Mouse (Mus musculus) thymus, adult 18-20 months (tissue): ENCODE data around the gene Map4k4.

Experiments
- DNase-seq, 2 experiments: peaks; one replicate each; pipeline ENCODE4 v3.0.0; 2022; ENCODE audit warnings: mixed read lengths in 2 of 2

The Map4k4 gene

DNA sequence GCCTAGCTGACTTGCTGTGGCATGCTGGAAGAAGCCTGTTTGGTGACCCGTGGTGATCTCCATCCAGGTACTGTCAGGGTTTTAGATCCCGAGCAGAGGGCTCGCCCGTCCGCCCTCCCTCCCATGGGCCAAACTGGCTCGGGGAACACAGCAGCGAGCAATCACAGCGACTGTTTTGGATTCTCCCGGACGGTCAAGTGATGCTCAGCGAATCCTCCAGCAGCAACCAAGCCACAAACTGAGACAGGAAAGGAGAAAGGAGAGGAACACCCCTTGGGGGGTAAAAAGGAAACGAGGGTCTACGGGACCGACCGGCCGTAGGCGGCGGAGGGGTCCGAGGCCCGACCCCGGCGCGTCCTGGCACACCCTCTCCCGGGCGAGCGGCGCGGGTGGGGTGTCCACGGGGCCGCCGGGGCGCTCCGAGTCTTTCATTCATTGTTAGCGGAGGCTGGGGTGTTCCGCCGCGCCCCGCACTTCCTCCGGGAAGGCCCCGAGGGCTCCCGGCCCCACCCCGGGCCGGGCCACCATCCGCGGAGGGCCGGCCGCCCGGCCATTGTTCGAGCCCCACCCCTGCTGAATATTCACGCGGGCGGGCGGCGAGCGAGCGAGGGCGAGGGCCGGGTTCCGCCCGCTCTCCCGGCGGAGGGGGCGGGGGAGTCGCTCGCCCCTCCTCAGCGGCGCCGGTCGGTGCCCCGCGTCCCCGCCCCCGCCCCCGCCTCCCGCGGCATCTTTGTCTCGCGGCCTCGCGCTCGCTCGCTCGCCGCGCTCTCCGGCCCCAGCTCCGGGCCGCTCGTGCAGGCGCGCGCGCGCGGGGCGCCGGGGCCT lies at the start of gene Map4k4:
Map4k4 (plus strand) TSS at position 733 of the 825 bp plus-strand sequence.
- DNase-seq = peak; percentile 59

- no peak for DNase-seq
Measured at GRCm38 (mm10) chr1:39855949-39856348, 44.8 kb upstream of the Map4k4 start.

DNA sequence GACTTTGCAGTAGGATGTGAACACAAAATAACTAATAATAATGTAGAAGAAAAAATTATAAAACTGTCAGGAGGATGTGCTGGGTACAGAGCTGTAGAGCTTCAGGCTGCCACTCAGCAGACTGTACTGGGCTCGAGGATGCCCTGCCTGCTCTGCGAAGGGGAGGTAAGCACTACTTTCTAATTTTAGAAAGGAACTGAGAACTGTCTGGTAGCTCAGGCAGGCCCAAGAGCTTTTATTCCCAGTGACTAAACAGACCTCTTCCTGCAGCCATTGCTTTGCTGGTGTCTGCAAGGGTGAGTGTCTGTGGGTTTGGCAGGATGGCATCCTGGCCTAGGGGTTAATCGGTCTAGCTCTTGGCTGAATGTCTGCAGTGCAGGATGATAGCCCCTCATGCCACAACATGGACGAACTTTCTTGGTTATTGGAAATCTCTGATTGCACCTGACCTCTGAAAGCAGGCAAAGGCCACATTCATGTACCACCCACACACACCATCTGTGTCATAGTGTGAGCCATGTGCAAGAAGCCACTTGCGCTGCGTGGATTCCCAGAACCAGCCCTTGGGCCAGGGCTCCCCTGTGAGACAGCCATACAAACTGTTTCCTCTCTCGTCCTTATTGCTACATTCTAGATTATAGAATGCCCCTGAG lies 43.8 kb upstream of the Map4k4 start:
- DNase-seq = no peak

- no peak for DNase-seq
Measured at GRCm38 (mm10) chr1:39857448-39857820, 43.3 kb upstream of the Map4k4 start.

DNA sequence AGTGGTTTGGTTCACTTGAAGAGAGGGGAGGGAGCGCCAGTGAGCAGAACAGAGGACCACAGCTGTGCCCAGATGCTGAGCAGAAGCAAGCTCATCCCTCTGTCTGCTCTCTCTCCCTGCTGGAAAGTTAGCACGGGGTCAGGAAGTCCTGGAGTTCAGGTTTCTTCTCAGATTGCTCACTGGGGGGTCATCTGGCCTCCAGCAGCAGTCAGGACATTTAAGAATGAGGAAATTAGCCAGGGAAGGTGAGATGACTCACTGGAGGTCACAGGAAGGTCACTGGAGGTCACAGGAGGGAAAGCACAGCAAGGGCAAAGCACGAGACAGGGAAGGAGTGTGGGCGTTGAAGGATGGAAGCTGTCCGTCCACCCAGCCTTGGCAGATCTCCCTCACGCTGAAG lies 41.5 kb upstream of the Map4k4 start:
- no peak for DNase-seq

- no peak for DNase-seq
Measured at GRCm38 (mm10) chr1:39866367-39867141, 34.2 kb upstream of the Map4k4 start.

DNA sequence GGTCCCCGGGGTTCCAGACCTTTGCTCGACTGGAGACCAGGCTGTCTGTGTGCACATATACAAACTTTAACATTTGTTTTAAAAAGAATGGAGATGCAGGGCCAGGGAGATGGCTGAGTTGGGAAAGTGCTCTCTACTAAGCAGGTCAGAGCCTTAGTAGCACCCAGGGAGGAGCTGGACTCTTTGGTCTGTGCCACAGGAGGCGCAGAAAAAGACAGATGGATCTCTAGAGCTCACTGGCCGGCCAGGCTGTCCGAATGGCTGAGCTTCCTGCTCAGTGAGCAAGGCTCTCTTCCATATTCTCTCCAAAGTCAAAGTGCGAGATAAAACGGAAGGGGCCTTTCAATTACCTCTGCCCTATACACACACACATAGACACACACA lies 33.6 kb upstream of the Map4k4 start:
- DNase-seq = no peak

- no peak for DNase-seq
Measured at GRCm38 (mm10) chr1:39867966-39868593, 32.6 kb upstream of the Map4k4 start.

- no peak for DNase-seq
Measured at GRCm38 (mm10) chr1:39868825-39869571, 31.7 kb upstream of the Map4k4 start.

GRCm38 (mm10) chr1:39869721-39870201 lies 31.0 kb upstream of the Map4k4 start:
- no peak for DNase-seq

GRCm38 (mm10) chr1:39877981-39878380 lies 22.7 kb upstream of the Map4k4 start:
- DNase-seq = no peak

- no peak for DNase-seq
Measured at GRCm38 (mm10) chr1:39882505-39882904, 18.2 kb upstream of the Map4k4 start.

GRCm38 (mm10) chr1:39884803-39885515 lies 15.8 kb upstream of the Map4k4 start:
- no peak for DNase-seq

- DNase-seq = no peak
Measured at GRCm38 (mm10) chr1:39887997-39888396, 12.7 kb upstream of the Map4k4 start.

- no peak for DNase-seq
Measured at GRCm38 (mm10) chr1:39889429-39889828, 11.3 kb upstream of the Map4k4 start.

- DNase-seq = no peak
Measured at GRCm38 (mm10) chr1:39889973-39890372, 10.7 kb upstream of the Map4k4 start.

DNA sequence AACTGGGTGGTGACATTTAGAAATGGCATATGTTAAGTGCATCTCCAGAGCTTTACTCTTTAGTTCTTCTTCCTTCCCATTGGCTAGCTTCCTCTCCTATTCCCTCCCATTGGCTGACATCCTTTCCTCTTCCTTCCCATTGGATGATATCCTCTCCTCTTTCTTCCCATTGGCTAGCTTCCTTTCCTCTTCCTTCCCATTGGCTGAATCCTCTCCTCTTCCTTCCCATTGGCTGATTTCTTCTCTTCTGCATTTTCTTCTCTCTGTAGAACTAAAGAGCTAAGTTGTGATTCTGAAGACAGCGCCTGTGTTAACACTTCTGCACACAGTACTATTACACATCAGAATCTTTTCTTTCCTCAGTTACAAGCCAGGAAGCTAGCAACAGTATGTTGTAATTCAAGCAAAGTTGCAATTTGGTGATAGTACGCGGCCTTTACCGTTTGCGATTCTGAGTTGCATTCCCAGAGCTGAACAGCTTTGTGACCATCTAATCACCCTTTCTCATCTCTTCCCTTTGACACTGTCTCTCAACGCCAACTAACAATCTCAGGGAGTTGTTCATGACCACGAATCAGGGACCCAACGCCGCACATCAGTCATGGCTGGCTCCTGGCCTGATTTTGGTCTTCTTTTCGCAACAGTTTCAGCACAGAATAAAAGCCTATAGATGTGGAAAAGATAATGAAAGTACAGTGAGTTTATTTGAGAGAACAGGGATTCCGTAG lies 7.4 kb upstream of the Map4k4 start:
- no peak for DNase-seq

GRCm38 (mm10) chr1:39895097-39895496 lies 5.6 kb upstream of the Map4k4 start:
- DNase-seq = no peak

GRCm38 (mm10) chr1:39895506-39895905 lies 5.2 kb upstream of the Map4k4 start:
- peak in 1 of 2 experiments; percentile 31 for DNase-seq

- peak in 1 of 2 experiments; percentile 64 for DNase-seq
Measured at GRCm38 (mm10) chr1:39896581-39896980, 4.1 kb upstream of the Map4k4 start.

DNA sequence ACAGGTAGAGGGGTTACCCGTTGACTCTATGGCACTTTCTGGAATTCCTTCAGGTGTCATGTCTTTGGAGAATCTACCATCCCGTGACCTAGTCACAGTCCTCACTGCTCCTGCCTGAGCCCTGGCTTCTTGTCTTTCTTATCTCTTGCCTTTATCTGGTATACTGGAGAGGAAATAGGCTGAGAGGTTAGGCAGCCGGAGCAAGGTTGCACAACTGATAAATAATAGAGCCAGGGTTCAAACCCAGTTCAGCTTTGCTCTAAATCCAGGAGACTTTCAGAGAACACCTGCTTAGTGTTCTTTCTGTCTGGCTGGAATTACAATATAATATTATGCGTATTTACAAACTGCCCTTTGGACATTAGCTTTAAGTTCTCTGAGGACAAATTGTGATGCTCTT lies 2.0 kb upstream of the Map4k4 start:
- no peak for DNase-seq
